Mouse (Mus musculus) ES-Bruce4 (cell line): ENCODE results near the gene C87436. TPM values are rescaled to one million over a fixed set of nuclear protein-coding genes. Genes with fewer than 3 reads are reported as not detected.
"Not testable (repeated sequence)": the region's sequence is repeated elsewhere in the genome, so short reads cannot be mapped to it uniquely, and the experiment has no call there.

Experiments used
- H3K27ac ChIP-seq: 2 replicates; pipeline ENCODE4 v1.5.1; 2012; ENCODE audit warnings: low read length, inconsistent platforms; ENCODE audit not compliant: insufficient read depth
- H3K27me3 ChIP-seq: 2 replicates; pipeline ENCODE4 v1.6.1; 2012; ENCODE audit warnings: mild to moderate bottlenecking, low read length, inconsistent platforms; ENCODE audit not compliant: control insufficient read depth, poor library complexity, insufficient read depth, severe bottlenecking
- H3K36me3 ChIP-seq: 2 replicates; pipeline ENCODE4 v1.6.1; 2012; ENCODE audit warnings: inconsistent platforms, mild to moderate bottlenecking, low read length, moderate library complexity; ENCODE audit not compliant: control insufficient read depth, poor library complexity, insufficient read depth, severe bottlenecking
- H3K4me1 ChIP-seq: one replicate; pipeline ENCODE4 v1.8.1; 2011; ENCODE audit warnings: low read length; ENCODE audit not compliant: control insufficient read depth, insufficient read depth
- H3K4me3 ChIP-seq: 2 replicates; pipeline ENCODE4 v1.5.1; 2011; ENCODE audit warnings: low read depth, mild to moderate bottlenecking, low read length
- H3K9ac ChIP-seq: 2 replicates; pipeline ENCODE4 v1.6.1; 2012; ENCODE audit warnings: low read depth, mild to moderate bottlenecking, inconsistent platforms; ENCODE audit not compliant: poor library complexity, severe bottlenecking
- H3K9me3 ChIP-seq: replicated peaks from 2 replicates; pipeline ENCODE4 v1.6.1; 2012; ENCODE audit warnings: mild to moderate bottlenecking, low read length, inconsistent platforms; ENCODE audit not compliant: control insufficient read depth, poor library complexity, insufficient read depth, severe bottlenecking
- CTCF ChIP-seq: IDR thresholded peaks from one replicate; pipeline ENCODE4 v1.8.1; 2011; ENCODE audit warnings: low read depth, low read length
- EP300 ChIP-seq: IDR thresholded peaks from 2 replicates; pipeline ENCODE4 v1.6.1; 2011; ENCODE audit warnings: low read depth, low read length; ENCODE audit not compliant: insufficient read depth
- POLR2A ChIP-seq: IDR thresholded peaks from one replicate; pipeline ENCODE4 v1.8.1; 2011; ENCODE audit warnings: low read length; ENCODE audit not compliant: insufficient read depth
- polyA plus RNA-seq: library from polyadenylated mRNA; stranded (reverse); fragments of >200 nt; gene quantifications from 2 replicates; pipeline ENCODE4 v1.2.4, GENCODE M21; 2011; ENCODE audit warnings: low read depth; ENCODE audit not compliant: missing spikeins, insufficient read depth, insufficient read length

C87436 gene
- polyA plus RNA-seq, 1 experiment: 12.6 TPM

GRCm38 (mm10) chr6:86485943-86486640 is 47.9 kb downstream of the C87436 start:
- no peaks in the 10 kb centered on the region for H3K9me3 ChIP-seq
- no peaks in the 10 kb centered on the region for H3K36me3 ChIP-seq
- H3K27ac ChIP-seq: no peak overlapping the region; the same call in 1 of the 2 replicates
- no peak overlapping the region for H3K4me3 ChIP-seq
- no peaks in the 10 kb centered on the region for H3K27me3 ChIP-seq
- H3K9ac ChIP-seq: 0 out of 2 replicates have a peak overlapping the region, but pooled peaks have one; percentile 13
- TF ChIP-seq CTCF (no peak), POLR2A (no peak), EP300 (no peak)
- H3K4me1 ChIP-seq: no peaks in the 10 kb centered on the region

GRCm38 (mm10) chr6:86487358-86488148 is 49.4 kb downstream of the C87436 start:
- Histone ChIP-seq H3K9ac (peak overlapping the region; percentile 15), H3K36me3 (no peaks in the 10 kb centered on the region), H3K9me3 (no peaks in the 10 kb centered on the region), H3K4me1 (no peaks in the 10 kb centered on the region), H3K27me3 (no peaks in the 10 kb centered on the region), H3K4me3 (peak overlapping the region; percentile 47), H3K27ac (peak overlapping the region; percentile 89)
- TF ChIP-seq POLR2A (peak; percentile 95), EP300 (no peak)

DNA sequence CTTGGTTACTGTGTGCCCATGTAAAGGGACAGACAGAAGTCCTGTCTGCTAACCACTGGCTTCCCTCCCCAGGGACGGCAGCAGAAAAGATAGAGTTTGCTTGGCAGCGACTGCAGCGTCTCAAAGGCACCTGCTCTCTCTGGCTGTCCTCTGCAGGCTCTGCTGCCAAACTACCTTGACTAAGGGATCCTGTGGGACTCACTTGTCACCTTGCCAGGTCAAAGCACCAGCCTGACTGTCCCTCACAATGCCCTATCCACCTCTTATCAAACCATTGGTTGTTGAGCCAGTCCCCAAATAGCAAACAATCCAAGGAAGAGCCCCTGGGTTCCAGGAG is 49.9 kb downstream of the C87436 start:
- peak overlapping the region; percentile 89 for H3K27ac ChIP-seq
- TF ChIP-seq POLR2A: no peak
- TF ChIP-seq CTCF: no peak
- TF ChIP-seq EP300: no peak
- H3K4me3 ChIP-seq: peak overlapping the region; percentile 47; the same call in 1 of the 2 replicates
- H3K27me3 ChIP-seq: no peaks in the 10 kb centered on the region
- no peaks in the 10 kb centered on the region for H3K4me1 ChIP-seq
- no peaks in the 10 kb centered on the region for H3K36me3 ChIP-seq
- H3K9me3 ChIP-seq: no peaks in the 10 kb centered on the region
- peak overlapping the region; percentile 15 for H3K9ac ChIP-seq

- peaks cover 3% of the 10 kb centered on the region for H3K4me1 ChIP-seq
- no peaks in the 10 kb centered on the region for H3K27me3 ChIP-seq
- no peaks in the 10 kb centered on the region for H3K36me3 ChIP-seq
- TF ChIP-seq EP300 (no peak), CTCF (no peak), POLR2A (no peak)
- H3K27ac ChIP-seq: no peak overlapping the region
- H3K9me3 ChIP-seq: no peaks in the 10 kb centered on the region
- H3K4me3 ChIP-seq: no peak overlapping the region
- H3K9ac ChIP-seq: no peak overlapping the region
These were observed 51.8 kb downstream of the C87436 start for GRCm38 (mm10) chr6:86489945-86490344.

DNA sequence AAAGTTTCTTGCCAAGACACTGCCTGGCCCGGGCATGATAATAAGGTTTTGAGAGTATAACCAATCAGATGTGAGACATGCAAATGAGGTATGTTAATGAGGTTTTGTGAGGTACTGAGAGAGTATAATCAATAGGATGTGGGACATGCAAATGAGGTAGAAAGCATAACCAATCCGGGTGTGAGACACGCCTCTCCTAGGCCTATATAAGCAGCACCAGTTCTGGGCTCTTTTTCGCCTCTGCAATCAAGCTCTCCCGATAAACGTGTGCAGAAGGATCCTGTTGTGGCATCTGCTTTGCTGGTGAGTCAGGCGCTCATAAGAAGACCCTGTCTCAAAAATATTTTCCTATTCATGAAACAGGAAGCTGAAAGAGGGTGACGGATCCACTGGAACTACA is 52.2 kb downstream of the C87436 start:
- not testable (repeated sequence) for H3K27ac ChIP-seq, H3K4me1 ChIP-seq, H3K9ac ChIP-seq, H3K36me3 ChIP-seq, H3K4me3 ChIP-seq, H3K9me3 ChIP-seq, H3K27me3 ChIP-seq

- Histone ChIP-seq H3K27me3 (no peaks in the 10 kb centered on the region), H3K9ac (no peak overlapping the region), H3K9me3 (no peaks in the 10 kb centered on the region), H3K36me3 (no peaks in the 10 kb centered on the region), H3K4me1 (peaks cover 4% of the 10 kb centered on the region), H3K4me3 (no peak overlapping the region), H3K27ac (no peak overlapping the region)
- TF ChIP-seq CTCF: no peak
- TF ChIP-seq POLR2A: no peak
- no peak for TF ChIP-seq EP300
These were observed 55.5 kb downstream of the C87436 start for GRCm38 (mm10) chr6:86493469-86494263.
